In genomic region chr13:109261642-109262220, GRCm38 (mm10) we compare ENCODE assay signal across 7 mouse cellular contexts.
DNase-seq lines count a peak whose midpoint lies in the region; ATAC-seq lines count a peak whose summit lies in the region.

No protein-coding gene starts in this region.

- H3K27ac ChIP-seq in hindbrain, embryonic 10.5 days = peak overlapping the region; percentile 50; the same call in 1 of the 2 replicates

- ATAC-seq in megakaryocyte, adult 5-6 weeks (ENCODE audit: poor library complexity, severe bottlenecking) = peak; percentile 71

- no peaks in the 10 kb centered on the region for H3K36me3 ChIP-seq in hindbrain, embryonic 10.5 days

- 19% methylated on average over 5 of the region's 5 CpGs for WGBS in hindbrain, embryonic 10.5 days

- peak overlapping the region; percentile 61 for H3K4me3 ChIP-seq in hindbrain, embryonic 10.5 days

- no peaks in the 10 kb centered on the region for H3K27me3 ChIP-seq in hindbrain, embryonic 10.5 days (ENCODE audit: insufficient read depth, poor library complexity, severe bottlenecking)

- H3K4me1 ChIP-seq in hindbrain, embryonic 10.5 days (replicated peaks) = peaks cover 33% of the 10 kb centered on the region

- DNase-seq in retina, embryonic 14.5 days (ENCODE audit: low spot score) = peak; percentile 23
- no peak for DNase-seq in retina, postnatal 1 day
- no peak for DNase-seq in hindbrain, embryonic 10.5 days (ENCODE audit: low spot score)
- DNase-seq in layer of hippocampus, adult 8-10 months (ENCODE audit: low spot score in 2 of 2) = no peak
- no peak for DNase-seq in thymus, postnatal 25 days
- no peak for DNase-seq in kidney, postnatal 14 days

- H3K9me3 ChIP-seq in hindbrain, embryonic 10.5 days = no peaks in the 10 kb centered on the region
